Mouse (Mus musculus): ENCODE data around the gene Nif3l1.

GRCm38 (mm10) chr1:58448396-58448795, 3.4 kb downstream of the Nif3l1 start:
- TF ChIP-seq MAX (IDR thresholded peaks at IDR 0.05; ENCODE audit: low read length) (no peak), CTCF (IDR thresholded peaks at IDR 0.05 in 2 of 3, conservative IDR thresholded peaks at IDR 0.05 in 1 of 3; ENCODE audit: control insufficient read depth in 1 of 3, insufficient read depth in 1 of 3, low read depth in 2 of 3, low read length in 3 of 3, poor library complexity in 1 of 3, severe bottlenecking in 1 of 3) (peak; percentile 18 to 34 (median 27); a peak in 4 of 6 replicates), POLR2A (IDR thresholded peaks at IDR 0.05; ENCODE audit: control insufficient read depth in 1 of 2, insufficient read depth in 1 of 2, low read depth in 1 of 2, low read length in 2 of 2, poor library complexity in 1 of 2) (no peak), SMC3 (IDR thresholded peaks at IDR 0.05; ENCODE audit: low read depth, low read length) (no peak), ZKSCAN1 (IDR thresholded peaks at IDR 0.05; ENCODE audit: low read depth, low read length) (no peak), GATA1 (IDR thresholded peaks at IDR 0.05; ENCODE audit: low read depth, low read length) (no peak), E2F4 (IDR thresholded peaks at IDR 0.05; ENCODE audit: borderline replicate concordance, low read depth, low read length) (no peak), MAFK (IDR thresholded peaks at IDR 0.05; ENCODE audit: borderline replicate concordance, low read depth, low read length) (no peak), POLR2AphosphoS5 (IDR thresholded peaks at IDR 0.05; ENCODE audit: borderline replicate concordance, low read depth, low read length) (no peak)
